Mouse (Mus musculus) stomach, postnatal 0 days (tissue): ENCODE measurements around the gene Trpm4.

Source experiments
- CTCF ChIP-seq: IDR thresholded peaks from 2 replicates; pipeline ENCODE4 v1.5.1; 2016; ENCODE audit warnings: antibody characterized with exemption, low read depth, mild to moderate bottlenecking, moderate library complexity
- EP300 ChIP-seq: optimal IDR thresholded peaks from 2 replicates; pipeline ENCODE3; 2016; ENCODE audit warnings: antibody characterized with exemption

- no peak for TF ChIP-seq CTCF
- no peak for TF ChIP-seq EP300
These were observed 28.7 kb downstream of the Trpm4 start for GRCm38 (mm10) chr7:45304869-45305268.
